Mouse (Mus musculus): ENCODE measurements around the gene Pth2. TPM values are rescaled to one million over a fixed set of nuclear protein-coding genes. Genes with fewer than 3 reads are reported as not detected.

Gene Pth2
- polyA plus RNA-seq, 1 experiment, result not detected

DNA sequence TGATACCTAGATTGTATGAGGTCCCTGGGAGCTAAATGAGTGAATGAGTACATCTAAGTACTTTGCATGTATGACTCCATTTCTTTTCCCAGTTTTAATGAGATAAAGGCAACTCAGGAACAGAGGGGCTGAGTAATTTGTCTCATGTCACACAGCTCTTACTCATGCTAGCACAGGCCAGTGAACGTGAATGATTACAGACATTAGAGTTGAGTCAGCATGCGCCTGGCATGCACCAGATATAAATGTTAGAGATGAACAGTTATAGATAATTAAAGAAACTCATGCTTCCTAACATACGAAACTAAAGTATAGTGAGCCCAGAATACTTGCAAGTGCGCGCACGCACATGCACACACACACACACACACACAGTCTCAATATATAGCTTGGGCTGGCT lies 9.4 kb downstream of the Pth2 start:
- TF ChIP-seq POLR2A (IDR thresholded peaks at IDR 0.05; ENCODE audit: extremely low read depth, insufficient read depth, low read length) (no peak), CTCF (IDR thresholded peaks at IDR 0.05; ENCODE audit: extremely low read depth, insufficient read depth, low read length) (no peak)
- Histone ChIP-seq H3K4me1 (ENCODE audit: control insufficient read depth, insufficient read depth, low read length) (no peaks in the 10 kb centered on the region; the same call in 1 of the 2 replicates), H3K4me3 (ENCODE audit: insufficient read depth, low read length) (no peak overlapping the region), H3K27ac (ENCODE audit: insufficient read depth, low read length) (no peak overlapping the region)

DNA sequence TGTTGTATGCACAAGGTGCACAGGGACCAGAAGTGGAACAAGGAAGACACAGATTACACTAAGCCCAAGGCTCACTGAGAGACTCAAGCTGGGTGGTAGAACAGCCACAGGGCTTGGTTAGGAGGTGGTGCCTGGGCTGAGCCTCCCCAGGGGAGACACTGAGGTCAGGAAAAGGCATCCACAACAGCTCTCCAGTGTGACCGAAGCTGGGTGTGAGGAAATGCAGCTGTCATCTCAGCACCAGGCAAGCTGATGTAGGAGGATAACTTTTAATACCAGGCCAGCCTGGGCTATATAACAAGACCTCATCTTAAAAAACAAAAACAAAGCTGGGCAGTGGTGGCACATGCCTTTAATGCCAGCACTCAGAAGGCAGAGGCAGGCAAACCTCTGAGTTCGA lies 10.4 kb downstream of the Pth2 start:
- H3K4me1 ChIP-seq (ENCODE audit: control insufficient read depth, insufficient read depth, low read length), result no peaks in the 10 kb centered on the region; the same call in 1 of the 2 replicates

DNA sequence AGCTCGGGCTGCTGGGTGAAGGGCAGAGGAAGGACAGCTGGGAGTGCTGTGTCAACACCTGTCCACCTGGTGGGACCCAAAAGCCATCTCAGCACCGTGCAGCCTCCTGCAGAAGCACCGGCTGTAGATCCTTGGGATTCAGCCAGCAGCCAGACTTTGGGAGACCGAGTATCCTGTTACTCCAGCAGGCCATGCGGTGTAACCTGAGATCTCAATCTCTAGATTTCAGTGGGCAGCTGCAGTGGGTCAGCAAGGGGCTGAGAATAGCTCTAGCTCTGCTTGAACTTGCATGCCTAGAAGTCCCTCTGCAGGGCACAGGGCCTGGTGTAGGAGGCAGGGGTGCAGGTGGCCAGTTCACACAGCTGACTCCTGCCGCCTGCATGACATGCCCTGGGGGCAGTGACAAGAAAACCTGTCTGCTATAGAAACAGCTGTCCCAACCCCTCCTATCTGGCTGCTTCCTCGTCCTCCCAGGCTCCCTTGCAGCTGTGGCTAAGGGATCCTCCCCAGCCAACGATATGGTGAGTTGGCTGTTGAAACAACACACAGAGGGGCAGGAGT lies 11.1 kb downstream of the Pth2 start:
- H3K27ac ChIP-seq (ENCODE audit: insufficient read depth, low read length), result no peak overlapping the region

More for the DNA sequence above, 10.4 kb downstream of the Pth2 start:
- H3K27ac ChIP-seq (ENCODE audit: insufficient read depth, low read length), result no peak overlapping the region
- TF ChIP-seq POLR2A (IDR thresholded peaks at IDR 0.05; ENCODE audit: extremely low read depth, insufficient read depth, low read length), result no peak
- no peak for TF ChIP-seq CTCF (IDR thresholded peaks at IDR 0.05; ENCODE audit: extremely low read depth, insufficient read depth, low read length)
- H3K4me3 ChIP-seq (ENCODE audit: insufficient read depth, low read length), result no peak overlapping the region

DNA sequence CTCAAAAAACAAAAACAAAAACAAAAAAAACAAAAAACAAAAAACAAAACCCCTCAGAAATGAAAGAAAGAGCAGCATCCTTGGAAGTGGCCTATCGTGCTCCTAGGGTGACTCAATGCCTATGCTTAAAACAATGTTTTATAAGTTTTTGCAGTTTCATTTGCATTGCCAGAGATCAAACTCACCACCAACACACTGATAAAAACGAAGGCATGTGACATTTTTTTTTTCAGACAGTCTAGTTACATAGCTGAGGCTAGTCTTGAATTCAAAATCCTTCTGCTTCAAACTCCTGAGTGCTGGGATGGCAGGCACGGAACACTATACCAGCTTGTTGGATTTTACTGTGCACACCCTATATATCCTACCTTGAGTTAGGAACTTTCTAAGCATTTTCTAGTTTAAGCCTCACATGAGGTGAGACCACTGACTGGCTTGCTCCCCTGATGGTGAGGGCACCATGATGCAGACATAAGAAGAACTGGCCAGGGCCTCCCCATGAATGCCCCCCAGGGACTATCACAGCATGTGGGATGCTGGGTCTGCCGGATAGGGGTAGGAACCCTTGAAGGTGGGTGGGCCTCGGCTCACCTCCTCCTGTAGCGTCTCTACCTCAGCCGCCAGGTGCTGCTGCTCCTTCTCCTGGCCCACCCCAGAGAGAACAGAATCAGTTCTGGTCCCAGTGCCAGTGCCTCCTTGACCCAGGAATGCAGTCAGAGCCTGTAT lies 12.0 kb downstream of the Pth2 start:
- H3K4me3 ChIP-seq (ENCODE audit: insufficient read depth, low read length), result no peak overlapping the region
- no peak for TF ChIP-seq POLR2A (IDR thresholded peaks at IDR 0.05; ENCODE audit: extremely low read depth, insufficient read depth, low read length)
- TF ChIP-seq CTCF (IDR thresholded peaks at IDR 0.05; ENCODE audit: extremely low read depth, insufficient read depth, low read length), result no peak
- no peak overlapping the region for H3K27ac ChIP-seq (ENCODE audit: insufficient read depth, low read length)
- H3K4me1 ChIP-seq (ENCODE audit: control insufficient read depth, insufficient read depth, low read length), result peaks cover 2% of the 10 kb centered on the region; the same call in 1 of the 2 replicates

More for the DNA sequence above, 11.1 kb downstream of the Pth2 start:
- Histone ChIP-seq H3K4me3 (ENCODE audit: insufficient read depth, low read length) (no peak overlapping the region), H3K4me1 (ENCODE audit: control insufficient read depth, insufficient read depth, low read length) (peaks cover 2% of the 10 kb centered on the region; the same call in 1 of the 2 replicates)
- TF ChIP-seq CTCF (IDR thresholded peaks at IDR 0.05; ENCODE audit: extremely low read depth, insufficient read depth, low read length) (no peak), POLR2A (IDR thresholded peaks at IDR 0.05; ENCODE audit: extremely low read depth, insufficient read depth, low read length) (no peak)

DNA sequence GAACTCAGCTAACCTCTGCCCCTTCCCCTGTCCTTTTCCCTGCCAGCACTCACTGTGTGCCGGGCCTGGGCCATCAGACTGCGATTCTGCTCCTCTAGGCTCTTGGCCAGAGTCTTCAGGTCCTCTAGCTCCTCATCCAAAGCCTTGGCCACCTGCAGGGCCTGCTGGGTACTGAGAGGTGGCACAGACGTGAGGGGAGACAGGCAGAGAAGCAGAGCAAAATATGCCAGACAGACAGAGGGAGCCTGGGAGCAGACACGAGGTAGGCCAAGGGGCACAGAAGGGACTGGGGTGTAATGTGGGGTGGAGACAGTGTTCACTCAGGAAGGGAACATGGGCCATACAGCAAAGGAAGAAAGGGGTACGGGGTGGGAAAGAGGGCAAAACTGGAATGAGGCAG lies 12.6 kb downstream of the Pth2 start:
- TF ChIP-seq CTCF (IDR thresholded peaks at IDR 0.05; ENCODE audit: extremely low read depth, insufficient read depth, low read length) (no peak), POLR2A (IDR thresholded peaks at IDR 0.05; ENCODE audit: extremely low read depth, insufficient read depth, low read length) (no peak)
- no peak overlapping the region for H3K27ac ChIP-seq (ENCODE audit: insufficient read depth, low read length)
- H3K4me1 ChIP-seq (ENCODE audit: control insufficient read depth, insufficient read depth, low read length), result peaks cover 2% of the 10 kb centered on the region; the same call in 1 of the 2 replicates
- H3K4me3 ChIP-seq (ENCODE audit: insufficient read depth, low read length), result no peak overlapping the region

DNA sequence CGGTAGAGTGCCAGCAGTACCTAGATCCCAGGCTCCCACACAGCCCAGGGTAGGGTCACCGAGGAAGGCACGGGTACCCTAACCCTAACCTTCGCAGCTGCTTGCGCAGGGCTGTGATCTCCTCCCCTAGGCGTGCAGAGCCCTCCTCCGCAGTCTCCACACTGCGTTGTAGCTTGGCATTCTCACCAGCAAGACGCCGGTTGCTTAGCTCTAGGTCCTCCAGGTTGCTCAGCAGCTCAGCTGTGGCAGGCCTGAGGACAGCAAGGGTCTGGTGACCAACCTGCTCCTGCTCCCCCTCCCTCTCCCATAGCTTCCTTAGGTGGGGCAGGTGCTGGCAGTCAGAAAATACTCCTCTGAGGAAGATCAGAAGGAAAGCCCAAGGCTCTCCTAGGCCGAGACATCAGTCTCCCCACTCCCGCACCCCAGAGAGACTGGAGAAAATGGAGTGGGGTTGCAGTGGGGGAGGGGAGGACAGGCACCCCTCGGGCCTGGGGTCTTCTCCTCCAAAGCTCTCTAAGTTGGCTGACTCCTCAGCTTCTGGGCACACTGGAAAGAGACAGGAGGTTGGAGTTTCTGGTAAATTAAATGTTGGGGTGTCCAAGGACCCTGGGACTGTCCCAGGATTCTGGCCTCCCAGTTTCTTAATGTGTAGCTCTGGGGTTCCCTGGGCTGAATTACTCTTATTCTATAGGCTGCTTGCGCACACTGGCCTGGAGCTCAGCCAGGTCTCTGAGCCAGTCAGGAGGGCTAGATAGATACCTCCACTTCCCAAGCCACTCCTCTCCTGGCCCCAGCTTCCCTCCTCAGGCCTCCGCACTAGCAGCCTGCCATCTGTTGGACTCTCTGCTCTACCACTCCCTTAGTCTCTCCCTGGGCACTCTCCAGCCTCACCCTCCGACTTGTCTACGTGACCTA lies 13.3 kb downstream of the Pth2 start:
- no peak for TF ChIP-seq POLR2A (IDR thresholded peaks at IDR 0.05; ENCODE audit: extremely low read depth, insufficient read depth, low read length)
- no peak for TF ChIP-seq CTCF (IDR thresholded peaks at IDR 0.05; ENCODE audit: extremely low read depth, insufficient read depth, low read length)
- Histone ChIP-seq H3K27ac (ENCODE audit: insufficient read depth, low read length) (no peak overlapping the region), H3K4me3 (ENCODE audit: insufficient read depth, low read length) (no peak overlapping the region), H3K4me1 (ENCODE audit: control insufficient read depth, insufficient read depth, low read length) (0 out of 2 replicates have a peak, but pooled peaks cover 2% of the 10 kb centered on the region)

GRCm38 (mm10) chr7:45195341-45196175 lies 14.8 kb downstream of the Pth2 start:
- 0 out of 2 replicates have a peak, but pooled peaks cover 2% of the 10 kb centered on the region for H3K4me1 ChIP-seq (ENCODE audit: control insufficient read depth, insufficient read depth, low read length)

GRCm38 (mm10) chr7:45196176-45196535 lies 15.4 kb downstream of the Pth2 start:
- no peak overlapping the region for H3K27ac ChIP-seq (ENCODE audit: insufficient read depth, low read length)

More at GRCm38 (mm10) chr7:45195341-45196175, 14.8 kb downstream of the Pth2 start:
- TF ChIP-seq CTCF (IDR thresholded peaks at IDR 0.05; ENCODE audit: extremely low read depth, insufficient read depth, low read length), result no peak
- TF ChIP-seq POLR2A (IDR thresholded peaks at IDR 0.05; ENCODE audit: extremely low read depth, insufficient read depth, low read length), result no peak
- Histone ChIP-seq H3K4me3 (ENCODE audit: insufficient read depth, low read length) (no peak overlapping the region), H3K27ac (ENCODE audit: insufficient read depth, low read length) (no peak overlapping the region)

More at GRCm38 (mm10) chr7:45196176-45196535, 15.4 kb downstream of the Pth2 start:
- TF ChIP-seq POLR2A (IDR thresholded peaks at IDR 0.05; ENCODE audit: extremely low read depth, insufficient read depth, low read length) (no peak), CTCF (IDR thresholded peaks at IDR 0.05; ENCODE audit: extremely low read depth, insufficient read depth, low read length) (no peak)
- Histone ChIP-seq H3K4me3 (ENCODE audit: insufficient read depth, low read length) (no peak overlapping the region), H3K4me1 (ENCODE audit: control insufficient read depth, insufficient read depth, low read length) (0 out of 2 replicates have a peak, but pooled peaks cover 2% of the 10 kb centered on the region)
